Mouse (Mus musculus): ENCODE measurements around the gene Fmo5.

DNA sequence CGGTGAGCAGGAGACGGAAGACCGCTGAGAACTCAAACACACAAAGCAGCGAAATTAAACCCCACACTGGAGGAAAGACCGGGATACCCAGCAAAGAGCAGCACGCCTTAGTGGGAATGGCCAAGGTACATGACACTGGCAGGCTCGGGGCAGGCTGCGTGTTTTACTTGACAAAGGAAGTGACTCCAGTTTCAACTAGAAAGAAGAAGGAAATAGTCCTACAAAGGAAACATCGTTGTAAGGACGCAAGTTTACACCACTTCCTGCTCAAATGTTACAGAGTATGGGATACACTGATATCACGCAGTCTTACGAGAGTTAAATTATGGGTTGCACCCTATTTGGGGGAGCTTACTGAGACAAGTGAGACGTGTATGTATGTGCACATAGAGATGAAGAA, 34.5 kb upstream of the Fmo5 start:
- TF ChIP-seq CTCF (IDR thresholded peaks at IDR 0.05; ENCODE audit: borderline replicate concordance, extremely low read depth, insufficient read depth, insufficient read length) (no peak), POLR2A (IDR thresholded peaks at IDR 0.05; ENCODE audit: borderline replicate concordance, extremely low read depth, insufficient read depth, insufficient read length, poor library complexity, severe bottlenecking) (no peak)
